Mouse (Mus musculus) heart, adult 2 months (tissue): Measurements from ENCODE around the gene H13. TPM values are rescaled to one million over a fixed set of nuclear protein-coding genes. Genes with fewer than 3 reads are reported as not detected.

ENCODE experiments used
- DNase-seq, 2 experiments: peaks; one replicate each; pipeline ENCODE4 v3.0.0; 2021
- H3K27ac ChIP-seq: fragments of 200-600 bp; 2 replicates; pipeline ENCODE4 v1.8.1; 2022
- H3K27me3 ChIP-seq: fragments of 200-500 bp; 2 replicates; pipeline ENCODE4 v1.6.1; 2012; ENCODE audit warnings: mild to moderate bottlenecking, low read length, inconsistent platforms, mixed read lengths; ENCODE audit not compliant: control insufficient read depth, insufficient read depth
- H3K36me3 ChIP-seq: fragments of 200-500 bp; 2 replicates; pipeline ENCODE4 v1.6.1; 2012; ENCODE audit warnings: low read length, inconsistent platforms; ENCODE audit not compliant: control insufficient read depth, insufficient read depth
- H3K4me1 ChIP-seq: fragments of 200-500 bp; 2 replicates; pipeline ENCODE4 v1.6.1; 2011; ENCODE audit warnings: low read length; ENCODE audit not compliant: control insufficient read depth, insufficient read depth
- H3K4me3 ChIP-seq: fragments of 200-600 bp; 2 replicates; pipeline ENCODE4 v1.8.1; 2022
- H3K79me2 ChIP-seq: fragments of 200-500 bp; replicated peaks from 2 replicates; pipeline ENCODE4 v1.6.1; 2012; ENCODE audit warnings: mild to moderate bottlenecking, inconsistent platforms, low read length, moderate library complexity, mixed read lengths; ENCODE audit not compliant: control insufficient read depth, insufficient read depth
- H3K9ac ChIP-seq: fragments of 200-500 bp; 2 replicates; pipeline ENCODE4 v1.6.1; 2012; ENCODE audit warnings: low read depth, mild to moderate bottlenecking, control low read depth, inconsistent platforms, low read length, mixed read lengths
- CTCF ChIP-seq: fragments of 200-600 bp; IDR thresholded peaks from 2 replicates; pipeline ENCODE4 v1.8.1; 2022; ENCODE audit warnings: antibody characterized with exemption, mild to moderate bottlenecking, moderate library complexity
- EP300 ChIP-seq: fragments of 200-500 bp; IDR thresholded peaks from 2 replicates; pipeline ENCODE4 v1.6.1; 2011; ENCODE audit warnings: low read depth, low read length, control low read depth; ENCODE audit not compliant: insufficient read depth
- POLR2A ChIP-seq: fragments of 200-500 bp; IDR thresholded peaks from 2 replicates; pipeline ENCODE4 v1.6.1; 2011; ENCODE audit warnings: mild to moderate bottlenecking, low read depth, low read length, control low read depth; ENCODE audit not compliant: insufficient read depth
- WGBS: fragments of 180-500 bp; shearing (Covaris S2); methylation state at CpG from one replicate; pipeline ENCODE4 v1.1.7; 2018; 5-methylcytosine and 5-hydroxymethylcytosine counted together
- intact Hi-C: fragments of 180-260 bp; cut with DNase I; formaldehyde crosslinking; loops from one replicate; pipeline ENCODE4 v1.15.1; 2025
- polyA plus RNA-seq: library from polyadenylated mRNA; depleted of rRNA; stranded (reverse); fragments of >200 nt; gene quantifications from 2 replicates; pipeline ENCODE4 v1.2.3, GENCODE M21; 2012
- total RNA-seq, 2 experiments: library from RNA; stranded (reverse); gene quantifications; 2 replicates each; pipeline ENCODE4 v1.2.3; 2021

The H13 gene
- total and polyA plus RNA-seq, 3 experiments: 33.9 to 43.5 (median 37.6) TPM

- WGBS: 1% methylated on average over 46 of the region's 46 CpGs
- peak; percentile 31 to 38 for DNase-seq
Measured at GRCm38 (mm10) chr2:152669639-152670484, 601 bp downstream of the H13 start.

GRCm38 (mm10) chr2:152670983-152671641 lies 1.9 kb downstream of the H13 start:
- intact Hi-C loops: loop anchor here (5.0 kb wide), 1 partner anchor 176 kb away; the partner anchor contains the start of gene Tpx2
- DNase-seq: peak in 1 of 2 experiments; percentile 44
- H3K27me3 ChIP-seq: no peaks in the 10 kb centered on the region
- WGBS: 35% methylated on average over 9 of the region's 9 CpGs
- peaks cover 16% of the 10 kb centered on the region for H3K4me1 ChIP-seq
- peak overlapping the region; percentile 90; the same call in 1 of the 2 replicates for H3K27ac ChIP-seq
- H3K36me3 ChIP-seq: no peaks in the 10 kb centered on the region
- peaks cover 2% of the 10 kb centered on the region for H3K79me2 ChIP-seq
- TF ChIP-seq CTCF: no peak
- no peak for TF ChIP-seq EP300
- TF ChIP-seq POLR2A: no peak
- H3K9ac ChIP-seq: no peak overlapping the region
- H3K4me3 ChIP-seq: peak overlapping the region; percentile 80; the same call in 1 of the 2 replicates

More at GRCm38 (mm10) chr2:152669639-152670484, 601 bp downstream of the H13 start:
- Histone ChIP-seq H3K9ac (peak overlapping the region; percentile 88), H3K27ac (peak overlapping the region; percentile 90), H3K4me1 (peaks cover 16% of the 10 kb centered on the region), H3K79me2 (no peaks in the 10 kb centered on the region; the same call in 1 of the 2 replicates), H3K36me3 (no peaks in the 10 kb centered on the region), H3K27me3 (no peaks in the 10 kb centered on the region), H3K4me3 (peak overlapping the region; percentile 80)
- no peak for TF ChIP-seq EP300
- no peak for TF ChIP-seq POLR2A
- TF ChIP-seq CTCF: no peak
- intact Hi-C loops: loop anchor here (5.0 kb wide), 1 partner anchor 177 kb away; the partner anchor contains the start of gene Tpx2

GRCm38 (mm10) chr2:152671642-152671999 lies 2.4 kb downstream of the H13 start:
- Histone ChIP-seq H3K36me3 (no peaks in the 10 kb centered on the region), H3K9ac (no peak overlapping the region), H3K4me3 (no peak overlapping the region), H3K4me1 (peaks cover 16% of the 10 kb centered on the region), H3K27ac (no peak overlapping the region), H3K79me2 (peaks cover 2% of the 10 kb centered on the region), H3K27me3 (no peaks in the 10 kb centered on the region)
- TF ChIP-seq CTCF: peak; percentile 53
- no peak for TF ChIP-seq EP300
- no peak for DNase-seq
- WGBS: 18% methylated on average over 5 of the region's 5 CpGs
- intact Hi-C loops: loop anchor here (5.0 kb wide), 1 partner anchor 176 kb away; the partner anchor contains the start of gene Tpx2

GRCm38 (mm10) chr2:152672166-152672565 lies 2.9 kb downstream of the H13 start:
- H3K27ac ChIP-seq: no peak overlapping the region

GRCm38 (mm10) chr2:152674148-152674547 lies 4.9 kb downstream of the H13 start:
- H3K27me3 ChIP-seq: no peaks in the 10 kb centered on the region
- no peak overlapping the region for H3K4me3 ChIP-seq
- peaks cover 2% of the 10 kb centered on the region for H3K79me2 ChIP-seq
- intact Hi-C loops: loop anchor here (5.0 kb wide), 1 partner anchor 173 kb away; the partner anchor contains the start of gene Tpx2
- no peaks in the 10 kb centered on the region for H3K36me3 ChIP-seq
- peaks cover 15% of the 10 kb centered on the region for H3K4me1 ChIP-seq
- DNase-seq: no peak
- H3K27ac ChIP-seq: peak overlapping the region; percentile 10; the same call in 1 of the 2 replicates
- no peak overlapping the region for H3K9ac ChIP-seq
- no peak for TF ChIP-seq CTCF
- TF ChIP-seq POLR2A: no peak
- 50% methylated on average over 11 of the region's 11 CpGs for WGBS

More at GRCm38 (mm10) chr2:152672166-152672565, 2.9 kb downstream of the H13 start:
- TF ChIP-seq POLR2A: no peak
- TF ChIP-seq CTCF: no peak
- no peak for TF ChIP-seq EP300
- H3K27me3 ChIP-seq: no peaks in the 10 kb centered on the region
- peaks cover 16% of the 10 kb centered on the region for H3K4me1 ChIP-seq
- no peak overlapping the region for H3K4me3 ChIP-seq
- H3K79me2 ChIP-seq: peaks cover 2% of the 10 kb centered on the region
- 58% methylated on average over 12 of the region's 12 CpGs for WGBS
- intact Hi-C loops: loop anchor here (5.0 kb wide), 1 partner anchor 175 kb away; the partner anchor contains the start of gene Tpx2
- H3K36me3 ChIP-seq: no peaks in the 10 kb centered on the region
- DNase-seq: no peak
- H3K9ac ChIP-seq: no peak overlapping the region
